Mouse (Mus musculus): Measurements from ENCODE around the gene Ifit3. TPM values are rescaled to one million over a fixed set of nuclear protein-coding genes. Genes with fewer than 3 reads are reported as not detected.
"Not testable (repeated sequence)": the region's sequence is repeated elsewhere in the genome, so short reads cannot be mapped to it uniquely, and the experiment has no call there.

Ifit3 gene
- polyA plus RNA-seq, 1 experiment from 2014 or later, result 1.2 TPM

- no peak for ATAC-seq (ENCODE audit: insufficient number of reproducible peaks, insufficient read depth, low FRiP score, low read depth)
- Histone ChIP-seq H3K4me2 (ENCODE audit: low read length) (no peak overlapping the region), H3K9ac (ENCODE audit: low read length) (no peak overlapping the region), H3K9me3 (ENCODE audit: control insufficient read depth, low read length) (no peaks in the 10 kb centered on the region), H3K27ac (replicated peaks in 1 of 2; ENCODE audit: control insufficient read depth in 1 of 2, insufficient read depth in 1 of 2, low read depth in 2 of 2, low read length in 2 of 2) (no peak overlapping the region), H3K36me3 (ENCODE audit: control insufficient read depth, insufficient read depth, low read length) (peaks cover 16% of the 10 kb centered on the region), H3K27me3 (ENCODE audit: control insufficient read depth, insufficient read depth, low read length) (no peaks in the 10 kb centered on the region), H3K4me3 (ENCODE audit: control insufficient read depth in 1 of 2, insufficient read depth in 1 of 2, low read depth in 1 of 2, low read length in 2 of 2) (no peak overlapping the region), H3K4me1 (ENCODE audit: control insufficient read depth in 2 of 2, insufficient read depth in 2 of 2, low read length in 2 of 2) (peaks cover 5 to 10% of the 10 kb centered on the region in 2 experiments; a peak in 2 of 4 replicates)
- 47% methylated on average over 4 of the region's 4 CpGs for WGBS
These were observed 13.3 kb upstream of the Ifit3 start for GRCm38 (mm10) chr19:34569896-34570476.

GRCm38 (mm10) chr19:34571080-34571479 is 12.3 kb upstream of the Ifit3 start:
- H3K27ac ChIP-seq (replicated peaks in 1 of 2; ENCODE audit: control insufficient read depth in 1 of 2, insufficient read depth in 1 of 2, low read depth in 2 of 2, low read length in 2 of 2), result no peak overlapping the region

GRCm38 (mm10) chr19:34573650-34574049 is 9.7 kb upstream of the Ifit3 start:
- Histone ChIP-seq H3K27ac (replicated peaks in 1 of 2; ENCODE audit: control insufficient read depth in 1 of 2, insufficient read depth in 1 of 2, low read depth in 2 of 2, low read length in 2 of 2) (no peak overlapping the region), H3K9me3 (ENCODE audit: control insufficient read depth, low read length) (no peaks in the 10 kb centered on the region), H3K4me1 (ENCODE audit: control insufficient read depth in 2 of 2, insufficient read depth in 2 of 2, low read length in 2 of 2) (peaks cover 5 to 10% of the 10 kb centered on the region in 2 experiments; a peak in 2 of 4 replicates), H3K4me3 (ENCODE audit: control insufficient read depth in 1 of 2, insufficient read depth in 1 of 2, low read depth in 1 of 2, low read length in 2 of 2) (no peak overlapping the region), H3K9ac (ENCODE audit: low read length) (no peak overlapping the region), H3K36me3 (ENCODE audit: control insufficient read depth, insufficient read depth, low read length) (peaks cover 16% of the 10 kb centered on the region), H3K4me2 (ENCODE audit: low read length) (no peak overlapping the region), H3K27me3 (ENCODE audit: control insufficient read depth, insufficient read depth, low read length) (no peaks in the 10 kb centered on the region)
- no peak for ATAC-seq (ENCODE audit: insufficient number of reproducible peaks, insufficient read depth, low FRiP score, low read depth)
- 90% methylated on average over 5 of the region's 5 CpGs for WGBS

More at GRCm38 (mm10) chr19:34571080-34571479, 12.3 kb upstream of the Ifit3 start:
- H3K4me3 ChIP-seq (ENCODE audit: control insufficient read depth in 1 of 2, insufficient read depth in 1 of 2, low read depth in 1 of 2, low read length in 2 of 2), result no peak overlapping the region
- H3K4me2 ChIP-seq (ENCODE audit: low read length), result no peak overlapping the region
- H3K4me1 ChIP-seq (ENCODE audit: control insufficient read depth in 2 of 2, insufficient read depth in 2 of 2, low read length in 2 of 2), result peaks cover 5 to 10% of the 10 kb centered on the region in 2 experiments; a peak in 2 of 4 replicates
- 93% methylated on average over 1 of the region's 1 CpGs for WGBS
- H3K36me3 ChIP-seq (ENCODE audit: control insufficient read depth, insufficient read depth, low read length), result peaks cover 16% of the 10 kb centered on the region
- H3K27me3 ChIP-seq (ENCODE audit: control insufficient read depth, insufficient read depth, low read length), result no peaks in the 10 kb centered on the region
- ATAC-seq (ENCODE audit: insufficient number of reproducible peaks, insufficient read depth, low FRiP score, low read depth), result no peak
- H3K9me3 ChIP-seq (ENCODE audit: control insufficient read depth, low read length), result no peaks in the 10 kb centered on the region
- H3K9ac ChIP-seq (ENCODE audit: low read length), result no peak overlapping the region

DNA sequence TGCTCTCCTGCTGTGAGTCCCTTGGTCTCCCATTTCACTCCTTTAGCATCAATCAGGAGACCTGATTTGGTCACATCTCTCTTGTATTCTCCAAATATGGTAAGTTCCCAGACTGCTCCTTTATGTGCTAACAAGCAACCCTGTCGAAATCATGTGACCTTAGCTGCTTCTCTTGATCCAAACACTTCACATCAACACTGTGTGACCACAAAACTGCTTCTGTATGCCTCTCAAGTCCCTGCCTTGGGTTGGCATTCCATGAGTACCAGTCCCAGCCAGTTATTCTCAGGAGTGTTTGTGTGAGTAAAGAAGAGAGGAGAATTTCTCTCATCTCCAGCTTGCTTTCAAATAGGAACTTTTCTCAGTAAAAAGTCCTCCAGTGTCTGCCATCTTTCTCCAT is 6.2 kb upstream of the Ifit3 start:
- 56% methylated on average over 1 of the region's 1 CpGs for WGBS
- Histone ChIP-seq H3K27me3 (ENCODE audit: control insufficient read depth, insufficient read depth, low read length) (no peaks in the 10 kb centered on the region), H3K4me3 (ENCODE audit: control insufficient read depth in 1 of 2, insufficient read depth in 1 of 2, low read depth in 1 of 2, low read length in 2 of 2) (no peak overlapping the region), H3K4me1 (ENCODE audit: control insufficient read depth in 2 of 2, insufficient read depth in 2 of 2, low read length in 2 of 2) (no peaks in the 10 kb centered on the region), H3K27ac (replicated peaks in 1 of 2; ENCODE audit: control insufficient read depth in 1 of 2, insufficient read depth in 1 of 2, low read depth in 2 of 2, low read length in 2 of 2) (no peak overlapping the region), H3K4me2 (ENCODE audit: low read length) (no peak overlapping the region), H3K9me3 (ENCODE audit: control insufficient read depth, low read length) (no peaks in the 10 kb centered on the region), H3K36me3 (ENCODE audit: control insufficient read depth, insufficient read depth, low read length) (peaks cover 16% of the 10 kb centered on the region), H3K9ac (ENCODE audit: low read length) (no peak overlapping the region)
- no peak for ATAC-seq (ENCODE audit: insufficient number of reproducible peaks, insufficient read depth, low FRiP score, low read depth)

- H3K9ac ChIP-seq (ENCODE audit: low read length); ATAC-seq (ENCODE audit: insufficient number of reproducible peaks, insufficient read depth, low FRiP score, low read depth); H3K27me3 ChIP-seq (ENCODE audit: control insufficient read depth, insufficient read depth, low read length); H3K4me1 ChIP-seq (ENCODE audit: control insufficient read depth in 2 of 2, insufficient read depth in 2 of 2, low read length in 2 of 2); H3K36me3 ChIP-seq (ENCODE audit: control insufficient read depth, insufficient read depth, low read length); H3K9me3 ChIP-seq (ENCODE audit: control insufficient read depth, low read length); H3K27ac ChIP-seq (replicated peaks in 1 of 2; ENCODE audit: control insufficient read depth in 1 of 2, insufficient read depth in 1 of 2, low read depth in 2 of 2, low read length in 2 of 2); H3K4me3 ChIP-seq (ENCODE audit: control insufficient read depth in 1 of 2, insufficient read depth in 1 of 2, low read depth in 1 of 2, low read length in 2 of 2); H3K4me2 ChIP-seq (ENCODE audit: low read length): not testable (repeated sequence)
- 71% methylated on average over 2 of the region's 2 CpGs for WGBS
These were observed 635 bp upstream of the Ifit3 start for GRCm38 (mm10) chr19:34582696-34583095.

- H3K9ac ChIP-seq (ENCODE audit: low read length); H3K4me2 ChIP-seq (ENCODE audit: low read length); H3K9me3 ChIP-seq (ENCODE audit: control insufficient read depth, low read length); H3K36me3 ChIP-seq (ENCODE audit: control insufficient read depth, insufficient read depth, low read length); ATAC-seq (ENCODE audit: insufficient number of reproducible peaks, insufficient read depth, low FRiP score, low read depth); H3K4me3 ChIP-seq (ENCODE audit: control insufficient read depth in 1 of 2, insufficient read depth in 1 of 2, low read depth in 1 of 2, low read length in 2 of 2); H3K27ac ChIP-seq (replicated peaks in 1 of 2; ENCODE audit: control insufficient read depth in 1 of 2, insufficient read depth in 1 of 2, low read depth in 2 of 2, low read length in 2 of 2); H3K27me3 ChIP-seq (ENCODE audit: control insufficient read depth, insufficient read depth, low read length); H3K4me1 ChIP-seq (ENCODE audit: control insufficient read depth in 2 of 2, insufficient read depth in 2 of 2, low read length in 2 of 2): not testable (repeated sequence)
- WGBS, result 70% methylated on average over 5 of the region's 5 CpGs
These were observed 2.6 kb downstream of the Ifit3 start for GRCm38 (mm10) chr19:34585740-34586458.

DNA sequence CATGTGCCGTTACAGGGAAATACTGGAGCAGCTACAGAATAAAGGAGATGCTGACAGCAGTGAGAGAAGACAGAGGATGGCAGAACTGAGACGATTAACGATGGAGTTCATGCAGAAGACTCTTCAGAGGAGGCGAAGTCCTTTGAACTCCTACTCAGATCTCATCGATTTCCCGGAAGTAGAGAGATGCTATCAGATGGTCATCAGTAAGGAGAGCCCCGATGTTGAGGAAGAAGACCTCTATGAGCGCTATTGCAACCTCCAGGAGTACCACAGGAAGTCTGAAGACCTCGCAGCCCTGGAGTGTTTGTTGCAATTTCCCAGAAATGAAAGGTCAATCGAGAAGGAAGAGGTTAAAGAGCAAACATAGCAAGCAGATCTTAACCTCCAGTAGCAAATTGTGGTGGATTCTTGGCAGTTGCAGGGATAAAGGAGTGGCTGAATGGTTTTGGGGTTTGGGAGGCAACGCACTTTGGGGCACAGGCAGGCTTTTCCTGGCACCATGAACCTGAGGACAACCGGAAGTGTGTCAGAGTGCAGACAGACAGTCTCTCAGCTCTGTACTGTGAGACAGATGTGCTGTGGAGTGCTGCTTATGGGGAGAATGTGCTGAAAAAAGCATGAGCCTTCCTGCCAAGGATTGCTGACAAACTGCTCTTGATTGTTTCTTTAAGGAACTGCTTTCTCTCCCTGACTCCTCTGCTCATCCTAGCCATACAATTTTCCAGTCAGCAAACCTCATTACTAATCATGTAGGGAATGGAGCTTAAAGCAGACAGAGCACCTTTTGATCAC is 4.8 kb downstream of the Ifit3 start:
- not testable (repeated sequence) for H3K4me3 ChIP-seq (ENCODE audit: control insufficient read depth in 1 of 2, insufficient read depth in 1 of 2, low read depth in 1 of 2, low read length in 2 of 2); H3K27ac ChIP-seq (replicated peaks in 1 of 2; ENCODE audit: control insufficient read depth in 1 of 2, insufficient read depth in 1 of 2, low read depth in 2 of 2, low read length in 2 of 2); H3K9me3 ChIP-seq (ENCODE audit: control insufficient read depth, low read length); H3K4me2 ChIP-seq (ENCODE audit: low read length); H3K4me1 ChIP-seq (ENCODE audit: control insufficient read depth in 2 of 2, insufficient read depth in 2 of 2, low read length in 2 of 2); H3K27me3 ChIP-seq (ENCODE audit: control insufficient read depth, insufficient read depth, low read length); H3K9ac ChIP-seq (ENCODE audit: low read length); ATAC-seq (ENCODE audit: insufficient number of reproducible peaks, insufficient read depth, low FRiP score, low read depth); H3K36me3 ChIP-seq (ENCODE audit: control insufficient read depth, insufficient read depth, low read length)
- WGBS, result 66% methylated on average over 6 of the region's 12 CpGs

Measured in heart, embryonic 14.5 days (tissue).